Mouse (Mus musculus): ENCODE results near the gene Coa4. TPM values are rescaled to one million over a fixed set of nuclear protein-coding genes. Genes with fewer than 3 reads are reported as not detected.
"Not testable (repeated sequence)": the region's sequence is repeated elsewhere in the genome, so short reads cannot be mapped to it uniquely, and the experiment has no call there.

Gene Coa4
- total RNA-seq, 2 experiments from 2014 or later = 9.2 to 10.0 TPM

DNA sequence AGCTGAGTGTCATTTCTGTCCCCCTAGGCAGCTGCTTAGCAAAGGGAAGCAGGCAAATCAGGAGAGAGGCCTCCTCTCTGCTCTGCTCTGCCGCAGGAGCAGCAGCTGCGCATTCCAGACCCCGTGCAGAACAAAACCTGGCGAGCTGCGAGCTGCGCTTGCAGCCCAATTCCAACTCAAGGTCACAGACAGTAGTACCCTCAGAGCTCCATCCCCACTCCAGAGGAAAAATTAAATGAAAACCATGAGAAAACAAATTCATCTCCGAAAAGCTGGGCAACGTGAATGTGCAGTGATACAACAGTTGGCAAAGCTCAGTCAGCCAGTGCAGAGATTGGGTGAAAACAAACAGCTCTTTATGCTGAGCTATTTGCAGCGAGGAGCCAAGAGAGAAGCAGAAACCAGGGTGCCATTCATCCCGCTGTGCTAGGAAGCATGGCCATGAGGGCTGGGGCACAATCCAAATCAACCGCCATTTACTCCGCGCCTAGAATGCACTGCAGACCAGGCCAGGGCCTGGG, 18.6 kb downstream of the Coa4 start:
- DNase-seq (ENCODE audit: extremely low spot score in 1 of 2, low spot score in 1 of 2) = peak; percentile 33 to 53

DNA sequence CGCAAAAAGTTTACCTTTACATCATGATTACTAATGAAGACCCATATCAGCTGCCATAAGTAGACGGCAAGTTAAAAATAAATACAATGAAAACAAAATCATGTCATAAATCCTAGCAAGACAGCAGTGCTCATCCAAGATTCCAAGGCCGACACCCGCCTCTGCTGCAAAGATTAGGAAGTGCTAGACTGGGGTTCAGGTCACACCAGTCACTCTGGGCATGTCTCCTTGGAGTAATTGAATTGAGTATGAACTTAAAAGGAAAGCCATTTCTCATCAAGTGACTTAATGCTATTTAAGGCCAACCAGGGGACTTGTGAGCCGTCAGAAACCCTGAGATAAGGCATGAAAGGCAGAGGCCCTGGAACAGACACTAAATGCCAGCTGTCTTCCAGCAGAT, 20.4 kb downstream of the Coa4 start:
- no peak for DNase-seq (ENCODE audit: extremely low spot score in 1 of 2, low spot score in 1 of 2)

GRCm38 (mm10) chr7:100559331-100559730, 22.5 kb downstream of the Coa4 start:
- no peak for DNase-seq (ENCODE audit: extremely low spot score in 1 of 2, low spot score in 1 of 2)

GRCm38 (mm10) chr7:100561861-100562587, 25.2 kb downstream of the Coa4 start:
- no peak for DNase-seq (ENCODE audit: extremely low spot score in 1 of 2, low spot score in 1 of 2)

DNA sequence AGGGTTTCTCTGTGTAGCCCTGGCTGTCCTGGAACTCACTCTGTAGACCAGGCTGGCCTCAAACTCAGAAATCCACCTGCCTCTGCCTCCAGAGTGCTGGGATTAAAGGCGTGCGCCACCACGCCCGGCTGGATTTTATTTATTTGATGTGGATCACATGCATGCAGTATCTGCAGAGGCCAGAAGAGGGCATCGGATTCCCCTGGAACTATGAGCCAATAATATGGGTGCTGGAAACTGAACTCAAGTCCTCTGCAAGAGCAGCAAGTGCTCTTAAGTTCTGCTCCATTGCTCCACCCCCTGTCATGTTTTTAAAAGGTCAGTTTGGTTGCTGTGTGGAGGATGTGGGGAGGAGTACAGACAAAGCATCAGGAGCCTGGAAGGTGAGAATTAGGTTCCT, 30.4 kb downstream of the Coa4 start:
- DNase-seq (ENCODE audit: extremely low spot score in 1 of 2, low spot score in 1 of 2) = not testable (repeated sequence)

DNA sequence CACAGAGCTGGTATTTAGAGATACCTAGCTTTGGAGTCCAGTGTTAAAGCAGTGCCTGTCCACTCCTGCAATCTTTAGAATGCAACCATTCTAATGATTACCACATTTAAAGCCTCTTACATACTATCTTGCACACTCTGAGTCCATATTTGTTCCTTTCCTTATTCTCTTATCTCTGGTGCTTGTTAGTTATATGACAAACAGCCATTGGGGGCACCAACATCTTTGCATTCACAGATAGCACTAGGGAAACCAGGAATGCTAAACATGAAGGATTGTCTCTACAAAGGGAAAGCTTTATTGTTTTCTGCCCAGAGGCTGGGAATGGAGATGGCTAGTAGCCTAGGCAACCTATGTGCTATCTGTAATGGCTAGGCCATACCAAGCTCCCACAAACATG, 33.0 kb downstream of the Coa4 start:
- DNase-seq (ENCODE audit: extremely low spot score in 1 of 2, low spot score in 1 of 2) = no peak

GRCm38 (mm10) chr7:100570930-100571715, 34.3 kb downstream of the Coa4 start:
- DNase-seq (ENCODE audit: extremely low spot score in 1 of 2, low spot score in 1 of 2) = no peak

DNA sequence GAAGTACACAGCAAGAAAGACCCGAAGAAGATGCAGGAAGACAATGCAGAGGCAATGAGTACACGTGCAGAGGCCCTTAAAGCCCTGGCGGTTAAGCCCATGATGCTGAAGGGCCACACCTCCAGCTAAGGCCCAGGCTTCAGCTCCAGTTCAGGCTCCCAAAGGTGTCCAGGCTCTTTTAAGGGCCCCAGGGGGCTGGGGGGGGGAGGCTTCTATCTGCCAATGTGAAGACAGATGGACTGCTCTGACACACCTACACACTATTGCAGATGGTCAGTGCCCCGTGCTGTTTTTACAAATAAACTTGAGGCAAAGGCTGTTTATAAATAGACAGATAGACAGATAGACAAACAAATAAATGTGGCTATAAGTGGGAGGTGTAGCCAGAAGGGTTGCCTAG, 35.2 kb downstream of the Coa4 start:
- no peak for DNase-seq (ENCODE audit: extremely low spot score in 1 of 2, low spot score in 1 of 2)

DNA sequence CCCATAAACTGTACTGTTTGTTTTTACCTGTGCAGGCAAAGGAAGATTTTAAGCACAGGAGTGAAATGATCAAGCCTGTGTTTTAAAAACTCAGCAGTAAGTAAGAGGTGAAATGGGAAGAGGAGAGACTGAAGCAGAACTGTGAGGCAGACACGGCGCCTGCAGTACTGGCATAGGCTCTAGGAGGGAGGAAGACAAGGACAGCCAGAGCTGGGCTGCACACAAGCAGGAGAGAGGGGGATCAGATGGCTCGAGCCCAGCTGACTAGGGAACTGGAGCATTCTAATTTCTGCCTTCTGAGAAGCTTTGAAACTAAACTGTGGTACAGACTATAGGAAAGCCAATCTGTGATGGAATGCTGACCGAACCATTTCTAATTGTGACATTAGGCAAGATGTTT, 35.8 kb downstream of the Coa4 start:
- no peak for DNase-seq (ENCODE audit: extremely low spot score in 1 of 2, low spot score in 1 of 2)

DNA sequence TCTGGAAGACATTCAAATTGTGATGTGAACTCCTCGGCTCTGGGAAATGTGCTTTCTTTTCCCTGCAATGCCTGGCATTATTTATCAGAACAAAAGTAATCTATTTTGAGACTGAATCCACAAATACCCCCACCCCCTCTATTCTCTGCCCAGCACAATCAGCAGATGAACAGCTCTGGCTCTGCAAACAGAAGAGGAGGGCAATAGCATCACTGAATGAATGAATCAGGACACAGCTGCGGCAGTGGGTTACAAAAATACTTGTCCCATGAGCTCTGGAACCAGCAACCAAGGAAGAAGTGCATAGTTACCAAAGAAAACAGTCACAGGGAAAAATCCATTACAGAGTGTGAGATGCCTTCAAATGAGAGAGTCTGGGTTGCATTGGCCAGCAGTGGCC, 41.9 kb downstream of the Coa4 start:
- DNase-seq (ENCODE audit: extremely low spot score in 1 of 2, low spot score in 1 of 2) = no peak

DNA sequence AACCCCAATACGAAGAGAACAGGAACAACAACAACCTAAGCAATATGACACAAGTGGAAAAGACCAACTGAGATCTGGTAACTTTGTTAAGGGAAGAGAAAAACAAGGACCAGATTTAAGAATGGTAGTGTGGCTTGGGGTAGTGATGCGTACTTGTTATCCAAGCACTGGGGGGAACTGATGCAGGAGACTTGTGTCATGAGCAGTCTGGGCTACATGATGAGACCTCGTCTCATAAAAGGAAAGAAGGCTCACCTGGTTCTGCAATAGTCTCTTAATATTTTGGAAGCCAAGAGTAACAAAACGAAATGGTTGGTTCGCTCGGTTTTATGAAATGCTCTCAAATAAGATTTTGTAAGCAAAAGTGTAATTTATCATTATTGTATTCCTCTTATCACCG, 45.4 kb downstream of the Coa4 start:
- no peak for DNase-seq (ENCODE audit: extremely low spot score in 1 of 2, low spot score in 1 of 2)

DNA sequence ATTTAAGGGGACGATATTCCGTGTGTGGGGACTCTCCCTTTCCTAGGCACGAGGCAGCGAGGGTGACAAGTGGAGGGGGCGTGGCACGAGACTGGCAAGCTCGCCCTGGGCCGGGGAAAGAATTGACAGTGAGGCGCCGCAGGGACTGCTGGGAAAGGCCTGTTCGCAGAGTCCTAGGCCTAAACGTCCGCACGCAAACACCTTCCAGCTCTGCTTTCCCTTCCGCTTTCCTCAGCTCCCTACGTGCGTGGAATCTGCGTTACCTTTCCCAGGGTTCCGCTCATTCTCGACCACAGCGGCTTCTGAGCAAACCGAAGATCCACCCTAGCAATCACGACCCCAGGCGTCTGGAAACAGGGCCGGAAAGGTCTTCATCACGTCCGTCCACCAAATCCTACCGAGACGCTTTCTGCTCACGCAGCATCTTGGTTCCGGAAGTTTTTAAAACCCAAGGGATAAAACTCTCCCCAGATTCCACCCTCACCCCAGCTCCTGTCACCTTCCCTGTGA, 45.9 kb downstream of the Coa4 start:
- DNase-seq (ENCODE audit: extremely low spot score in 1 of 2, low spot score in 1 of 2) = peak; percentile 85 to 89

DNA sequence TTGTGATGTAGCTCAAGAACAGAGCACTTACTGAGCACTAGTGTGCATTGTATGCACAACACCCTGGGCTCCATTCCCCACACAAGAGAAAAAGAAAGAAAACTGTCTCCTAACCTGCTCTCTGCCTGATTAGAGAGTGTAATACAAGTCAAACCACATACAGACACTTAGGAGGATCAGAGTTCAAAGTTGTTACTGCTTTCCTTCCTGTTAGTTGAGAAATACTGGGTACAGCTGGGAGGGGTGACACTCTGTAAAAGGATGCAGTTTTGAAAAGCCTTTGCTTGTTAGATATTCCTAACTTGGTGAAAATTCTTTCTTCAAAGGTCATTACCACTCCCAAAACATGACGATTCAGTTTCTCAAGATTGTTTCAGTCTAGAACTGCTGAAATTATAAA, 52.9 kb downstream of the Coa4 start:
- DNase-seq (ENCODE audit: extremely low spot score in 1 of 2, low spot score in 1 of 2) = no peak

Other genes with a start within 250 kb of the Coa4 start
- gene C2cd3, start 164.8 kb upstream of the Coa4 start, total RNA-seq (2021) = 10 to 100 TPM; 21.4 to 23.2 TPM
- gene Ppme1, start 164.8 kb upstream of the Coa4 start, total RNA-seq (2021) = 100 to 1,000 TPM; 141 to 145 TPM
- gene Ucp3, start 64.1 kb upstream of the Coa4 start, total RNA-seq (2021) = 1 to 10 TPM; 2.0 to 2.5 TPM
- gene Ucp2, start 43.7 kb upstream of the Coa4 start, total RNA-seq (2021) = 10 to 100 TPM; 67.2 to 72.0 TPM
- gene Dnajb13, start 22.1 kb upstream of the Coa4 start, total RNA-seq (2021) = under 1 TPM; 0.35 to 0.81 TPM
- gene Rab6a, start 70.3 kb downstream of the Coa4 start, total RNA-seq (2021) = 100 to 1,000 TPM; 373 to 387 TPM
- gene Mrpl48, start 71.2 kb downstream of the Coa4 start, total RNA-seq (2021) = 10 to 100 TPM; 63.9 to 67.7 TPM
- gene Plekhb1, start 125.3 kb downstream of the Coa4 start, total RNA-seq (2021) = 100 to 1,000 TPM; 161 to 194 TPM
- gene Fam168a, start 169.6 kb downstream of the Coa4 start, total RNA-seq (2021) = 100 to 1,000 TPM; 224 to 251 TPM